Mouse (Mus musculus): ENCODE data around the gene Mef2a.

- no peak for TF ChIP-seq POLR2A (IDR thresholded peaks at IDR 0.05; ENCODE audit: control insufficient read depth, extremely low read depth, insufficient read depth, low read length, poor library complexity)
- TF ChIP-seq CTCF (IDR thresholded peaks at IDR 0.05; ENCODE audit: borderline replicate concordance, control insufficient read depth, extremely low read depth, insufficient read depth, low read length, poor library complexity): no peak
Observed at GRCm38 (mm10) chr7:67352989-67353388, 19.7 kb downstream of the Mef2a start.
